Mouse (Mus musculus): ENCODE measurements around the gene Pdcd2. TPM values are rescaled to one million over a fixed set of nuclear protein-coding genes. Genes with fewer than 3 reads are reported as not detected.

The Pdcd2 gene
- polyA plus RNA-seq, 1 experiment from 2014 or later, result 41.5 TPM

GRCm38 (mm10) chr17:15518766-15519165, 8.3 kb downstream of the Pdcd2 start:
- Histone ChIP-seq H3K36me3 (ENCODE audit: control insufficient read depth, insufficient read depth, low read length) (peaks cover 93% of the 10 kb centered on the region), H3K9ac (ENCODE audit: low read depth, low read length) (no peak overlapping the region), H3K4me1 (ENCODE audit: control insufficient read depth, insufficient read depth, low read length) (no peaks in the 10 kb centered on the region), H3K27me3 (replicated peaks; ENCODE audit: control insufficient read depth, insufficient read depth, low read length) (no peaks in the 10 kb centered on the region), H3K9me3 (ENCODE audit: control insufficient read depth, low read length) (no peaks in the 10 kb centered on the region), H3K4me2 (ENCODE audit: low read depth, low read length) (no peak overlapping the region), H3K4me3 (ENCODE audit: low read depth, low read length) (no peak overlapping the region), H3K27ac (replicated peaks; ENCODE audit: low read depth, low read length) (no peak overlapping the region)
- no peak for ATAC-seq (ENCODE audit: low read depth)
- DNase-seq (ENCODE audit: low spot score), result no peak
- WGBS, result 89% methylated on average over 1 of the region's 1 CpGs

- H3K4me1 ChIP-seq (ENCODE audit: control insufficient read depth, insufficient read depth, low read length), result no peaks in the 10 kb centered on the region
- H3K4me2 ChIP-seq (ENCODE audit: low read depth, low read length), result no peak overlapping the region
- peaks cover 93% of the 10 kb centered on the region for H3K36me3 ChIP-seq (ENCODE audit: control insufficient read depth, insufficient read depth, low read length)
- 93% methylated on average over 5 of the region's 5 CpGs for WGBS
- no peaks in the 10 kb centered on the region for H3K9me3 ChIP-seq (ENCODE audit: control insufficient read depth, low read length)
- ATAC-seq (ENCODE audit: low read depth) (no peak), DNase-seq (ENCODE audit: low spot score) (no peak)
- no peaks in the 10 kb centered on the region for H3K27me3 ChIP-seq (replicated peaks; ENCODE audit: control insufficient read depth, insufficient read depth, low read length)
- H3K27ac ChIP-seq (replicated peaks; ENCODE audit: low read depth, low read length), result no peak overlapping the region
- H3K9ac ChIP-seq (ENCODE audit: low read depth, low read length), result no peak overlapping the region
- no peak overlapping the region for H3K4me3 ChIP-seq (ENCODE audit: low read depth, low read length)
Measured at GRCm38 (mm10) chr17:15518186-15518585, 8.9 kb downstream of the Pdcd2 start.

- Histone ChIP-seq H3K4me1 (ENCODE audit: control insufficient read depth, insufficient read depth, low read length) (no peaks in the 10 kb centered on the region), H3K27me3 (replicated peaks; ENCODE audit: control insufficient read depth, insufficient read depth, low read length) (no peaks in the 10 kb centered on the region), H3K36me3 (ENCODE audit: control insufficient read depth, insufficient read depth, low read length) (peaks cover 94% of the 10 kb centered on the region), H3K9ac (ENCODE audit: low read depth, low read length) (no peak overlapping the region), H3K4me2 (ENCODE audit: low read depth, low read length) (no peak overlapping the region), H3K27ac (replicated peaks; ENCODE audit: low read depth, low read length) (no peak overlapping the region), H3K4me3 (ENCODE audit: low read depth, low read length) (no peak overlapping the region), H3K9me3 (ENCODE audit: control insufficient read depth, low read length) (no peaks in the 10 kb centered on the region)
- ATAC-seq (ENCODE audit: low read depth) (no peak), DNase-seq (ENCODE audit: low spot score) (no peak)
- WGBS, result 72% methylated on average over 5 of the region's 5 CpGs
Measured at GRCm38 (mm10) chr17:15517776-15518175, 9.3 kb downstream of the Pdcd2 start.

- Histone ChIP-seq H3K9ac (ENCODE audit: low read depth, low read length) (no peak overlapping the region), H3K4me1 (ENCODE audit: control insufficient read depth, insufficient read depth, low read length) (no peaks in the 10 kb centered on the region), H3K4me2 (ENCODE audit: low read depth, low read length) (no peak overlapping the region), H3K36me3 (ENCODE audit: control insufficient read depth, insufficient read depth, low read length) (peaks cover 99% of the 10 kb centered on the region), H3K9me3 (ENCODE audit: control insufficient read depth, low read length) (no peaks in the 10 kb centered on the region), H3K27me3 (replicated peaks; ENCODE audit: control insufficient read depth, insufficient read depth, low read length) (no peaks in the 10 kb centered on the region), H3K4me3 (ENCODE audit: low read depth, low read length) (no peak overlapping the region), H3K27ac (replicated peaks; ENCODE audit: low read depth, low read length) (no peak overlapping the region)
- DNase-seq (ENCODE audit: low spot score) (no peak), ATAC-seq (ENCODE audit: low read depth) (no peak)
- WGBS, result 93% methylated on average over 2 of the region's 2 CpGs
Measured at GRCm38 (mm10) chr17:15510694-15511093, 16.4 kb downstream of the Pdcd2 start.

GRCm38 (mm10) chr17:15499656-15500394, 27.3 kb downstream of the Pdcd2 start, which contains the start of the genes Psmb1 and Tbp:
Psmb1 (minus strand) TSS chr17:15499751.
Tbp (plus strand) TSS chr17:15499888.
- H3K9ac ChIP-seq (ENCODE audit: low read depth, low read length), result peak within 1 kb of the TSS; percentile 92
- peak within 1 kb of the TSS; percentile 92 for H3K27ac ChIP-seq (replicated peaks; ENCODE audit: low read depth, low read length)
- DNase-seq (ENCODE audit: low spot score) (peak; percentile 99), ATAC-seq (ENCODE audit: low read depth) (peak; percentile 95)
- no peaks in the 10 kb centered on the region for H3K27me3 ChIP-seq (replicated peaks; ENCODE audit: control insufficient read depth, insufficient read depth, low read length)
- peaks cover 35% of the 10 kb centered on the region for H3K36me3 ChIP-seq (ENCODE audit: control insufficient read depth, insufficient read depth, low read length)
- no peaks in the 10 kb centered on the region for H3K9me3 ChIP-seq (ENCODE audit: control insufficient read depth, low read length)
- H3K4me3 ChIP-seq (ENCODE audit: low read depth, low read length), result peak within 1 kb of the TSS; percentile 96
- under 1% methylated on average over 45 of the region's 63 CpGs for WGBS
- peak within 1 kb of the TSS; percentile 92 for H3K4me2 ChIP-seq (ENCODE audit: low read depth, low read length)
- H3K4me1 ChIP-seq (ENCODE audit: control insufficient read depth, insufficient read depth, low read length), result peaks cover 25% of the 10 kb centered on the region

- peak overlapping the region; percentile 90 for H3K9ac ChIP-seq (ENCODE audit: low read depth, low read length)
Measured at GRCm38 (mm10) chr17:15498753-15499113, 28.4 kb downstream of the Pdcd2 start.

GRCm38 (mm10) chr17:15497882-15498752, 29.0 kb downstream of the Pdcd2 start:
- DNase-seq (ENCODE audit: low spot score), result peak; percentile 96
- Histone ChIP-seq H3K4me2 (ENCODE audit: low read depth, low read length) (peak overlapping the region; percentile 92), H3K9me3 (ENCODE audit: control insufficient read depth, low read length) (no peaks in the 10 kb centered on the region), H3K4me3 (ENCODE audit: low read depth, low read length) (peak overlapping the region; percentile 96), H3K27ac (replicated peaks; ENCODE audit: low read depth, low read length) (peak overlapping the region; percentile 92), H3K36me3 (ENCODE audit: control insufficient read depth, insufficient read depth, low read length) (peaks cover 37% of the 10 kb centered on the region), H3K9ac (ENCODE audit: low read depth, low read length) (peak overlapping the region; percentile 90), H3K27me3 (replicated peaks; ENCODE audit: control insufficient read depth, insufficient read depth, low read length) (no peaks in the 10 kb centered on the region), H3K4me1 (ENCODE audit: control insufficient read depth, insufficient read depth, low read length) (peaks cover 25% of the 10 kb centered on the region)
- ATAC-seq (ENCODE audit: low read depth), result peak; percentile 96
- 2% methylated on average over 49 of the region's 50 CpGs for WGBS

More at GRCm38 (mm10) chr17:15498753-15499113, 28.4 kb downstream of the Pdcd2 start:
- Histone ChIP-seq H3K4me2 (ENCODE audit: low read depth, low read length) (peak overlapping the region; percentile 92), H3K4me3 (ENCODE audit: low read depth, low read length) (peak overlapping the region; percentile 96), H3K27ac (replicated peaks; ENCODE audit: low read depth, low read length) (peak overlapping the region; percentile 92), H3K36me3 (ENCODE audit: control insufficient read depth, insufficient read depth, low read length) (peaks cover 36% of the 10 kb centered on the region), H3K9me3 (ENCODE audit: control insufficient read depth, low read length) (no peaks in the 10 kb centered on the region), H3K27me3 (replicated peaks; ENCODE audit: control insufficient read depth, insufficient read depth, low read length) (no peaks in the 10 kb centered on the region), H3K4me1 (ENCODE audit: control insufficient read depth, insufficient read depth, low read length) (peaks cover 25% of the 10 kb centered on the region)
- no peak for DNase-seq (ENCODE audit: low spot score)
- 48% methylated on average over 7 of the region's 7 CpGs for WGBS
- ATAC-seq (ENCODE audit: low read depth), result no peak

GRCm38 (mm10) chr17:15490542-15490941, 36.6 kb downstream of the Pdcd2 start:
- Histone ChIP-seq H3K9ac (ENCODE audit: low read depth, low read length) (no peak overlapping the region), H3K4me2 (ENCODE audit: low read depth, low read length) (no peak overlapping the region), H3K4me1 (ENCODE audit: control insufficient read depth, insufficient read depth, low read length) (no peaks in the 10 kb centered on the region), H3K36me3 (ENCODE audit: control insufficient read depth, insufficient read depth, low read length) (peaks cover 65% of the 10 kb centered on the region), H3K27me3 (replicated peaks; ENCODE audit: control insufficient read depth, insufficient read depth, low read length) (no peaks in the 10 kb centered on the region), H3K27ac (replicated peaks; ENCODE audit: low read depth, low read length) (no peak overlapping the region), H3K9me3 (ENCODE audit: control insufficient read depth, low read length) (no peaks in the 10 kb centered on the region), H3K4me3 (ENCODE audit: low read depth, low read length) (no peak overlapping the region)
- ATAC-seq (ENCODE audit: low read depth) (no peak), DNase-seq (ENCODE audit: low spot score) (no peak)
- 89% methylated on average over 7 of the region's 7 CpGs for WGBS
